ENCODE assay signal across 17 mouse cellular contexts in genomic region chr13:117705997-117706396, GRCm38 (mm10).
DNase-seq lines count a peak whose midpoint lies in the region; ATAC-seq and TF ChIP-seq lines count a peak whose summit lies in the region.
"Had no signal": no experiment of that assay in that cellular context is flagged by ENCODE, and none has a peak within 500 bp of the region (broad histone marks: within the 10 kb centered on the region; RNA-seq: fewer than 3 reads in every experiment).

No protein-coding gene starts in this region.

- no peak overlapping the region for H3K4me2 ChIP-seq in lung, embryonic 14.5 days
- no peak overlapping the region for H3K4me2 ChIP-seq in kidney, embryonic 14.5 days (replicated peaks; ENCODE audit: low read depth, low read length)
- H3K4me2 ChIP-seq: liver, embryonic 11.5 days had no signal

- no peak for ATAC-seq in lung, embryonic 14.5 days (ENCODE audit: insufficient read depth)
- ATAC-seq in kidney, embryonic 14.5 days (ENCODE audit: low FRiP score, low TSS enrichment), result no peak
- ATAC-seq: inflammation-experienced regulatory T-cells, adult 6 months had no signal

- peaks cover 5% of the 10 kb centered on the region; the same call in 1 of the 2 replicates for H3K4me1 ChIP-seq in lung, embryonic 14.5 days (ENCODE audit: insufficient read depth)
- no peaks in the 10 kb centered on the region for H3K4me1 ChIP-seq in kidney, embryonic 14.5 days (ENCODE audit: control insufficient read depth, insufficient read depth, low read length)

- no peak overlapping the region for H3K4me3 ChIP-seq in lung, embryonic 14.5 days (ENCODE audit: low read depth, low read length)
- no peak overlapping the region for H3K4me3 ChIP-seq in kidney, embryonic 14.5 days (ENCODE audit: low read length)

- DNase-seq in embryo, embryonic 11.5 days (ENCODE audit: low read depth, low spot score), result peak; percentile 31
- no peak for DNase-seq in embryo, embryonic 9.5 days (ENCODE audit: extremely low spot score)
- DNase-seq in lung, embryonic 14.5 days, result peak; percentile 20
- DNase-seq in lung, postnatal 10 days, result no peak
- peak; percentile 50 for DNase-seq in hindlimb bud, embryonic 11.5 days (ENCODE audit: extremely low spot score, low read depth, low spot score)
- DNase-seq in retina, embryonic 14.5 days (ENCODE audit: low spot score), result peak; percentile 20
- no peak for DNase-seq in kidney, adult 11 months
- DNase-seq: B cell, adult 2 months; heart, adult 11 months; kidney, postnatal 25 days; layer of hippocampus, postnatal 36 days; lung, postnatal 36 days; right cerebral cortex, adult 18-20 months had no signal

- no peak overlapping the region for H3K9ac ChIP-seq in lung, embryonic 14.5 days
- no peak overlapping the region for H3K9ac ChIP-seq in kidney, embryonic 14.5 days (ENCODE audit: low read depth, low read length)

- H3K9me3 ChIP-seq in lung, embryonic 14.5 days (ENCODE audit: low read depth, low read length), result no peaks in the 10 kb centered on the region
- no peaks in the 10 kb centered on the region for H3K9me3 ChIP-seq in kidney, embryonic 14.5 days (ENCODE audit: control insufficient read depth, low read length)
- H3K9me3 ChIP-seq: G1E had no signal

- H3K27me3 ChIP-seq in lung, embryonic 14.5 days (ENCODE audit: insufficient read depth, low read length), result no peaks in the 10 kb centered on the region
- H3K27me3 ChIP-seq in kidney, embryonic 14.5 days (ENCODE audit: control insufficient read depth, insufficient read depth, low read length), result no peaks in the 10 kb centered on the region

- no peaks in the 10 kb centered on the region for H3K36me3 ChIP-seq in lung, embryonic 14.5 days (ENCODE audit: insufficient read depth)
- H3K36me3 ChIP-seq in kidney, embryonic 14.5 days (ENCODE audit: control insufficient read depth, insufficient read depth, low read length), result no peaks in the 10 kb centered on the region
- H3K36me3 ChIP-seq: G1E had no signal

- H3K27ac ChIP-seq in lung, embryonic 14.5 days (ENCODE audit: low read depth), result no peak overlapping the region
- no peak overlapping the region for H3K27ac ChIP-seq in kidney, embryonic 14.5 days (ENCODE audit: low read depth, low read length)

- 66% methylated on average over 3 of the region's 3 CpGs for WGBS in lung, embryonic 14.5 days
- 75% methylated on average over 3 of the region's 3 CpGs for WGBS in kidney, embryonic 14.5 days

- no peak for TF ChIP-seq CTCF in lung, embryonic 14.5 days (IDR thresholded peaks at IDR 0.05; ENCODE audit: low read depth)

Comparison
In these comparisons a context has a peak if more than half of its experiments do, and no peak if none do; other contexts are left out.
1. DNase-seq: peak in embryo, embryonic 11.5 days (single experiment), lung, embryonic 14.5 days (single experiment), hindlimb bud, embryonic 11.5 days (single experiment) and retina, embryonic 14.5 days (single experiment); none in embryo, embryonic 9.5 days (single experiment), lung, postnatal 10 days (single experiment) and kidney, adult 11 months (single experiment).